In the genomic region with DNA sequence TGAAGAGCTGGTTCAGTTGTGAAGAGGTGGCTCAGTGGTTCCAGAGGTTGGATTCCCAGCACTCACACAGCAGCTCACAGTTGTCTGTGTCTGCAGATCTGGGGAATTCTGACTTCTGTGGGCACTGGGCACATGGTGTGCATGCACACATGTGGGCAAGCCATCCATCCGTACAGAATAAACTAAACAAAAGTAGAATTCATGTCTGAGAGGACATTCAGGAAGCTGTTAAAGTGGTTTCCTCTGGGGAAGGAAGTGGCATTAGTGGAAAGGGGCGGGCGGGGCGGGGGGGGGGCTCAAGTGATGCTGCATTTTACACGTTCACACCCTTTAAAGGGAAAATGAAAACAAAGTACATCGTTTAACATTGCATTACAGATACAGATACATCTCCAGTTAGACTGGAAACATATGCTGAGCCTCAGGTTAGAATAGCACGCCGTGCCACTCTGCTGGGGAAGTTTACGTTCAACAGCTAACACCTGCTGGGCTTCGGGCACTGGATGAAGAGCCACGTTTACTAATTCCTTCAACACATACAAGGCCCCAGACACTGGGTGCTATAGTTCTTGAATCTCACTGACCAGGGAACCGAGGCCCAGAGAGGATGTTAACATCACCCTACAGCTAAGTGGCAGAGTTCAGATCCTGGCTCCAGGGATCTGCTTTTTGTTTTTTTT, we compare ENCODE assay signal across 18 mouse cellular contexts. TPM values are rescaled to one million over a fixed set of nuclear protein-coding genes. Genes with fewer than 3 reads are reported as not detected.
DNase-seq lines count a peak whose midpoint lies in the region; ATAC-seq and TF ChIP-seq lines count a peak whose summit lies in the region.
"Had no signal": no experiment of that assay in that cellular context is flagged by ENCODE, and none has a peak within 500 bp of the region (broad histone marks: within the 10 kb centered on the region; RNA-seq: fewer than 3 reads in every experiment).

No protein-coding gene starts in this region.

- no peak overlapping the region for H3K9ac ChIP-seq in intestine, embryonic 16.5 days (ENCODE audit: low read depth, low read length)
- no peak overlapping the region for H3K9ac ChIP-seq in forebrain, postnatal 0 days
- H3K9ac ChIP-seq: forebrain, embryonic 13.5 days; neural tube, embryonic 13.5 days; stomach, embryonic 15.5 days had no signal

- peaks cover 2% of the 10 kb centered on the region; the same call in 1 of the 2 replicates for H3K27me3 ChIP-seq in intestine, embryonic 16.5 days (replicated peaks; ENCODE audit: control insufficient read depth, insufficient read depth, low read length)
- H3K27me3 ChIP-seq in forebrain, postnatal 0 days (ENCODE audit: insufficient read depth, low read length), result no peaks in the 10 kb centered on the region; the same call in 1 of the 2 replicates
- H3K27me3 ChIP-seq: stomach, embryonic 15.5 days had no signal

- no peaks in the 10 kb centered on the region for H3K36me3 ChIP-seq in intestine, embryonic 16.5 days (ENCODE audit: control insufficient read depth, insufficient read depth, low read length)
- no peaks in the 10 kb centered on the region for H3K36me3 ChIP-seq in forebrain, postnatal 0 days (ENCODE audit: insufficient read depth)
- H3K36me3 ChIP-seq: embryonic facial prominence, embryonic 10.5 days; hindbrain, embryonic 10.5 days; neural tube, embryonic 13.5 days; stomach, embryonic 15.5 days had no signal

- WGBS in intestine, embryonic 16.5 days, result 71% methylated on average over 12 of the region's 12 CpGs
- WGBS in forebrain, postnatal 0 days, result 77% methylated on average over 12 of the region's 12 CpGs

- peak; percentile 72 for ATAC-seq in CD4-positive, CD25-positive, alpha-beta regulatory T cell, adult 4 months
- ATAC-seq in intestine, embryonic 16.5 days, result no peak
- no peak for ATAC-seq in forebrain, postnatal 0 days
- ATAC-seq: forebrain, embryonic 13.5 days had no signal

- H3K4me2 ChIP-seq in intestine, embryonic 16.5 days (ENCODE audit: low read depth, low read length), result no peak overlapping the region
- H3K4me2 ChIP-seq in forebrain, postnatal 0 days (ENCODE audit: low read depth), result no peak overlapping the region
- H3K4me2 ChIP-seq: forebrain, embryonic 13.5 days; neural tube, embryonic 13.5 days; stomach, embryonic 15.5 days had no signal

- H3K4me3 ChIP-seq in intestine, embryonic 16.5 days (ENCODE audit: low read length), result no peak overlapping the region
- H3K4me3 ChIP-seq in forebrain, postnatal 0 days (ENCODE audit: low read depth, low read length), result no peak overlapping the region
- H3K4me3 ChIP-seq: embryonic facial prominence, embryonic 10.5 days; forebrain, embryonic 13.5 days; hindbrain, embryonic 10.5 days; neural tube, embryonic 13.5 days; stomach, embryonic 15.5 days had no signal

- no peak for TF ChIP-seq CTCF in forebrain, postnatal 0 days (IDR thresholded peaks at IDR 0.05; ENCODE audit: low read depth)

- no peak overlapping the region for H3K27ac ChIP-seq in intestine, embryonic 16.5 days (ENCODE audit: low read length)
- no peak overlapping the region for H3K27ac ChIP-seq in forebrain, postnatal 0 days (ENCODE audit: low read depth, low read length)
- H3K27ac ChIP-seq: embryonic facial prominence, embryonic 10.5 days; forebrain, embryonic 13.5 days; hindbrain, embryonic 10.5 days; neural tube, embryonic 13.5 days; stomach, embryonic 15.5 days had no signal

- peak; percentile 86 for DNase-seq in 416B (ENCODE audit: low read depth)
- peak; percentile 64 for DNase-seq in induced T-regulatory cell, adult 2 months (ENCODE audit: low read depth)
- DNase-seq in natural killer cell, adult 2 months (ENCODE audit: low spot score in 2 of 2), result peak; percentile 19 to 39
- DNase-seq in heart, adult 18-20 months, result no peak
- DNase-seq in forebrain, postnatal 0 days, result no peak
- DNase-seq: adrenal gland, adult 8-10 months; cerebellum, adult 11-12 months; cerebellum, postnatal 36 days; layer of hippocampus, postnatal 36 days; left cerebral cortex, postnatal 4 days; right cerebral cortex, postnatal 25 days had no signal

- peaks cover 2% of the 10 kb centered on the region; the same call in 1 of the 2 replicates for H3K4me1 ChIP-seq in intestine, embryonic 16.5 days (ENCODE audit: control insufficient read depth, insufficient read depth, low read length)
- no peaks in the 10 kb centered on the region for H3K4me1 ChIP-seq in forebrain, postnatal 0 days (ENCODE audit: insufficient read depth)
- H3K4me1 ChIP-seq: stomach, embryonic 15.5 days had no signal

- no peaks in the 10 kb centered on the region for H3K9me3 ChIP-seq in intestine, embryonic 16.5 days (ENCODE audit: control insufficient read depth, low read length)
- no peaks in the 10 kb centered on the region for H3K9me3 ChIP-seq in forebrain, postnatal 0 days (ENCODE audit: low read length)
- H3K9me3 ChIP-seq: embryonic facial prominence, embryonic 10.5 days; forebrain, embryonic 13.5 days; hindbrain, embryonic 10.5 days; neural tube, embryonic 13.5 days; stomach, embryonic 15.5 days had no signal

RNA-seq across cellular contexts. Expression of gene Jak1, which starts 33.4 kb away (rescaled TPM):
- 100 to 1,000 TPM; 369 to 445 TPM for polyA plus RNA-seq in CD4-positive, CD25-positive, alpha-beta regulatory T cell, adult 4 months (2017; shearing (Covaris generic))
- total RNA-seq in heart, adult 18-20 months (2021), result 100 to 1,000 TPM in 1 of 2 experiments, 10 to 100 TPM in 1; 91.2 to 102 TPM
- polyA plus RNA-seq in intestine, embryonic 16.5 days (2015; fragmentation: Nextera tagmentation; extraction: Ambion mirVana), result 66.7 and 67.9 TPM in 2 replicates
- 63.1 and 71.1 TPM in 2 replicates for total RNA-seq in forebrain, postnatal 0 days (2014; rRNA removed)
- 57.2 and 68.7 TPM in 2 replicates for polyA plus RNA-seq in forebrain, postnatal 0 days (2015; fragmentation: Nextera tagmentation; extraction: Ambion mirVana)

Comparison
In these comparisons a context has a peak if more than half of its experiments do, and no peak if none do; other contexts are left out.
1. DNase-seq: peak in 416B (single experiment), induced T-regulatory cell, adult 2 months (single experiment) and natural killer cell, adult 2 months (2 of 2); none in heart, adult 18-20 months (0 of 2) and forebrain, postnatal 0 days (single experiment).